Mouse (Mus musculus) heart, postnatal 0 days (tissue): ENCODE data around the gene Psmd13.

Source experiments
- CTCF ChIP-seq: IDR thresholded peaks from 2 replicates; pipeline ENCODE4 v1.5.1; 2016; ENCODE audit warnings: antibody characterized with exemption, control low read depth, low read depth
- EP300 ChIP-seq: IDR thresholded peaks from 2 replicates; pipeline ENCODE4 v1.6.1; 2016; ENCODE audit warnings: antibody characterized with exemption, low read depth

GRCm38 (mm10) chr7:140880865-140881515 is 778 bp upstream of the Psmd13 start:
- no peak for TF ChIP-seq EP300
- no peak for TF ChIP-seq CTCF
